Mouse (Mus musculus) lung, adult 2 months (tissue): ENCODE data around the gene Cdc42se2.

Experiments used
- CTCF ChIP-seq: fragments of 200-500 bp; IDR thresholded peaks from 2 replicates; pipeline ENCODE4 v1.5.1; 2011; ENCODE audit warnings: mild to moderate bottlenecking, low read length, control low read depth; ENCODE audit not compliant: insufficient read depth
- POLR2A ChIP-seq: fragments of 200-500 bp; IDR thresholded peaks from 2 replicates; pipeline ENCODE4 v1.6.1; 2011; ENCODE audit warnings: low read depth, mild to moderate bottlenecking, control low read depth, low read length, borderline replicate concordance; ENCODE audit errors: extremely low read depth

DNA sequence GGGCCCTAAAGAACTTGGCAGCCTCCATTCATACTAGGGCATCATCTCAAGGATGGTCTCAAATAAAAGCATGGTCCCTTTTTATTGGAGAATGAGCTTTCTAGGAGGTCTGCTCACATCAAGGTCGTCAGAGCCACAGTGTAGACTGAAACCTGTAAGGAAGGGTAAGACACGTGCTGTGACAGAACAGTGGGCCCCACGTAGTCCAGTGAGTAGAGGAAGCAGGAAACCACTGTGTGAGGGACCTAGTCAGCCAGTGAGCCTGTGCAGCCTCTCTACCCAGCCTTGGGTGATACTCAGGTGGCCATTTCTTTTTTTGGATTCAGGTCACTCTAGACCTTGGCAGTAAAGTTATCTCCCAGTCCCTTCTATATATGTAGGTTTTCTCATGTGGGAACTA lies 87.5 kb downstream of the Cdc42se2 start:
- TF ChIP-seq CTCF (no peak), POLR2A (no peak)
